ENCODE assay signal across 13 mouse cellular contexts in the genomic region with DNA sequence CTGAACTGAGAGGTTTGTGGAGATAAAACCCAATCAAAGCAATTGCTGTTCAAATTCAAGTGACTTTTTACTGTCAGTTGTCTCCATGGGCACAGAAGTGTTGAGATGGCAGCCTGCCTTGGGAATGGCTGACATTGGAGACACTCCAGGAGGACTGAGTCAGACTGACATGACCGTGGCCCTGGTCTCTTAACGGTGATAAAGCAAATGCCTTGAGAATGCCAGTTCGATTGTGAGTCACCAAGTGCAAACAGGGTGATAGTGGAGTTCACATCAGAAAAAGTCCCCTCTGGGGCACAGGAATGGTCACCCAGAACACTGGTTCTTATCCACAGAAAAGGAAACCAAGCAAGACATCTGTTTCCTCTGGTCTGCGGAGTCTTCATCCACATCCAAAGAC.
DNase-seq lines count a peak whose midpoint lies in the region; ATAC-seq and TF ChIP-seq lines count a peak whose summit lies in the region.
"Had no signal": no experiment of that assay in that cellular context is flagged by ENCODE, and none has a peak within 500 bp of the region (broad histone marks: within the 10 kb centered on the region; RNA-seq: fewer than 3 reads in every experiment).

No protein-coding gene starts in this region.

- H3K4me1 ChIP-seq in midbrain, embryonic 13.5 days (replicated peaks) = no peaks in the 10 kb centered on the region
- no peaks in the 10 kb centered on the region for H3K4me1 ChIP-seq in forebrain, embryonic 13.5 days
- H3K4me1 ChIP-seq in kidney, adult 2 months (ENCODE audit: control insufficient read depth, insufficient read depth, low read length) = no peaks in the 10 kb centered on the region
- H3K4me1 ChIP-seq: forebrain, embryonic 15.5 days had no signal

- ATAC-seq in midbrain, embryonic 13.5 days = no peak
- no peak for ATAC-seq in forebrain, embryonic 13.5 days
- ATAC-seq: forebrain, embryonic 15.5 days had no signal

- peak; percentile 21 for DNase-seq in urinary bladder, adult 2 months (ENCODE audit: low spot score)
- no peak for DNase-seq in urinary bladder, postnatal 4 days (ENCODE audit: low spot score in 2 of 2)
- DNase-seq in brain, adult 2 months (ENCODE audit: low read depth, low spot score) = peak; percentile 5
- DNase-seq in heart, postnatal 36 days = peak; percentile 8 to 19
- DNase-seq in spleen, postnatal 10 days (ENCODE audit: low spot score in 2 of 2) = no peak
- DNase-seq in kidney, adult 2 months = no peak
- DNase-seq: kidney, postnatal 36 days; right cerebral cortex, postnatal 25 days; thymus, adult 18-20 months had no signal

- no peaks in the 10 kb centered on the region for H3K27me3 ChIP-seq in midbrain, embryonic 13.5 days
- no peaks in the 10 kb centered on the region for H3K27me3 ChIP-seq in forebrain, embryonic 13.5 days
- H3K27me3 ChIP-seq in kidney, adult 2 months (replicated peaks; ENCODE audit: control insufficient read depth, insufficient read depth, low read length) = no peaks in the 10 kb centered on the region
- H3K27me3 ChIP-seq: forebrain, embryonic 15.5 days had no signal

- TF ChIP-seq POLR2A in kidney, adult 2 months (IDR thresholded peaks at IDR 0.05; ENCODE audit: low read depth, low read length) = no peak

- intact Hi-C loops in heart, postnatal 36 days (cut with DNase I) = no loop called here

- H3K27ac ChIP-seq in midbrain, embryonic 13.5 days = no peak overlapping the region
- H3K27ac ChIP-seq in forebrain, embryonic 13.5 days = no peak overlapping the region
- H3K27ac ChIP-seq in kidney, adult 2 months (ENCODE audit: insufficient read depth, low read depth, low read length) = no peak overlapping the region
- H3K27ac ChIP-seq: forebrain, embryonic 15.5 days; hindbrain, embryonic 14.5 days had no signal

- WGBS in midbrain, embryonic 13.5 days = 90% methylated on average over 4 of the region's 4 CpGs
- 87% methylated on average over 4 of the region's 4 CpGs for WGBS in forebrain, embryonic 13.5 days
- WGBS in kidney, adult 2 months = 71% methylated on average over 4 of the region's 4 CpGs

- TF ChIP-seq CTCF in kidney, adult 2 months (conservative IDR thresholded peaks at IDR 0.05; ENCODE audit: insufficient read depth, insufficient read length, low read depth, low read length) = no peak

- no peak overlapping the region for H3K4me2 ChIP-seq in midbrain, embryonic 13.5 days (replicated peaks)
- H3K4me2 ChIP-seq in forebrain, embryonic 13.5 days = no peak overlapping the region
- H3K4me2 ChIP-seq: forebrain, embryonic 15.5 days; hindbrain, embryonic 14.5 days had no signal

- no peak overlapping the region for H3K4me3 ChIP-seq in midbrain, embryonic 13.5 days (replicated peaks)
- H3K4me3 ChIP-seq in forebrain, embryonic 13.5 days = no peak overlapping the region
- no peak overlapping the region for H3K4me3 ChIP-seq in kidney, adult 2 months (ENCODE audit: insufficient read depth, low read depth, low read length)
- H3K4me3 ChIP-seq: forebrain, embryonic 15.5 days had no signal

- no peaks in the 10 kb centered on the region for H3K36me3 ChIP-seq in midbrain, embryonic 13.5 days
- H3K36me3 ChIP-seq in forebrain, embryonic 13.5 days (ENCODE audit: poor library complexity, severe bottlenecking) = no peaks in the 10 kb centered on the region
- no peaks in the 10 kb centered on the region for H3K36me3 ChIP-seq in kidney, adult 2 months (ENCODE audit: control insufficient read depth, insufficient read depth, low read length)
- H3K36me3 ChIP-seq: forebrain, embryonic 15.5 days had no signal

- 0 out of 2 replicates have a peak, but pooled peaks cover 5% of the 10 kb centered on the region for H3K9me3 ChIP-seq in midbrain, embryonic 13.5 days
- no peaks in the 10 kb centered on the region; the same call in 1 of the 2 replicates for H3K9me3 ChIP-seq in forebrain, embryonic 13.5 days (replicated peaks)
- H3K9me3 ChIP-seq: forebrain, embryonic 15.5 days had no signal

- H3K9ac ChIP-seq in midbrain, embryonic 13.5 days (replicated peaks) = no peak overlapping the region
- no peak overlapping the region for H3K9ac ChIP-seq in forebrain, embryonic 13.5 days
- H3K9ac ChIP-seq: forebrain, embryonic 15.5 days; hindbrain, embryonic 14.5 days had no signal

Comparison
In these comparisons a context has a peak if more than half of its experiments do, and no peak if none do; other contexts are left out.
1. DNase-seq: peak in urinary bladder, adult 2 months (single experiment), brain, adult 2 months (single experiment) and heart, postnatal 36 days (2 of 2); none in urinary bladder, postnatal 4 days (0 of 2), spleen, postnatal 10 days (0 of 2) and kidney, adult 2 months (single experiment).